Mouse (Mus musculus) right cerebral cortex, postnatal 25 days (tissue): ENCODE measurements around the gene Stac2.

Experiments used
- DNase-seq: peaks from one replicate; pipeline ENCODE4 v3.0.0; 2022

The Stac2 gene

GRCm38 (mm10) chr11:97995564-97996288, 57.5 kb downstream of the Stac2 start, which contains the start of gene Arl5c:
TSS of gene Arl5c (minus strand) at chr11:97996181.
- peak; percentile 28 for DNase-seq

GRCm38 (mm10) chr11:97994539-97995100, 58.6 kb downstream of the Stac2 start:
- peak; percentile 58 for DNase-seq

- DNase-seq: peak; percentile 83
Measured at GRCm38 (mm10) chr11:97988530-97989096, 64.6 kb downstream of the Stac2 start.

GRCm38 (mm10) chr11:97987551-97988526, 65.4 kb downstream of the Stac2 start:
- DNase-seq: peak; percentile 92

- no peak for DNase-seq
Measured at GRCm38 (mm10) chr11:97986738-97987465, 66.4 kb downstream of the Stac2 start.
